Mouse (Mus musculus) hindbrain, embryonic 11.5 days (tissue): ENCODE measurements around the gene Bach2. TPM values are rescaled to one million over a fixed set of nuclear protein-coding genes. Genes with fewer than 3 reads are reported as not detected.

Source experiments
- ATAC-seq: fragments of 200-750 bp; cut with Nextera tagmentation; 2 replicates; pipeline ENCODE4 v1.8.0; 2017; ENCODE audit warnings: mild to moderate bottlenecking, moderate TSS enrichment, moderate library complexity; ENCODE audit not compliant: low FRiP score
- DNase-seq: peaks from one replicate; pipeline ENCODE4 v3.0.0-alpha.2; 2015; ENCODE audit warnings: low spot score
- H3K27ac ChIP-seq: fragments of 300-500 bp; sonication (generic); 2 replicates; pipeline ENCODE4 v1.5.1; 2014; ENCODE audit warnings: mild to moderate bottlenecking, low read depth, low read length
- H3K27me3 ChIP-seq: fragments of 300-500 bp; sonication (generic); 2 replicates; pipeline ENCODE4 v1.6.1; 2014; ENCODE audit warnings: mild to moderate bottlenecking, low read length, moderate library complexity, mixed read lengths; ENCODE audit not compliant: control insufficient read depth, insufficient read depth
- H3K36me3 ChIP-seq: fragments of 300-500 bp; sonication (generic); 2 replicates; pipeline ENCODE4 v1.6.1; 2014; ENCODE audit warnings: mild to moderate bottlenecking, low read length, moderate library complexity, mixed read lengths; ENCODE audit not compliant: control insufficient read depth, insufficient read depth
- H3K4me1 ChIP-seq: fragments of 300-500 bp; sonication (generic); replicated peaks from 2 replicates; pipeline ENCODE4 v1.6.1; 2014; ENCODE audit warnings: low read length, mixed read lengths; ENCODE audit not compliant: control insufficient read depth, insufficient read depth
- H3K4me2 ChIP-seq: fragments of 300-500 bp; sonication (generic); replicated peaks from 2 replicates; pipeline ENCODE4 v1.6.1; 2014; ENCODE audit warnings: mild to moderate bottlenecking, low read depth, low read length
- H3K4me3 ChIP-seq: fragments of 300-500 bp; sonication (generic); 2 replicates; pipeline ENCODE4 v1.5.1; 2014; ENCODE audit warnings: low read depth, low read length
- H3K9ac ChIP-seq: fragments of 300-500 bp; sonication (generic); 2 replicates; pipeline ENCODE4 v1.6.1; 2014; ENCODE audit warnings: low read depth, low read length
- H3K9me3 ChIP-seq: fragments of 300-500 bp; sonication (generic); 2 replicates; pipeline ENCODE4 v1.6.1; 2016; ENCODE audit warnings: low read length; ENCODE audit not compliant: control insufficient read depth
- WGBS: fragments of 180-500 bp; shearing (Covaris S2); extraction: QIAGEN DNeasy Blood & Tissue Kit; methylation state at CpG from one replicate; pipeline ENCODE4 v1.1.7; 2014; 5-methylcytosine and 5-hydroxymethylcytosine counted together
- polyA plus RNA-seq: library from polyadenylated mRNA; unstranded; fragments of >200 nt; fragmentation: Nextera tagmentation; extraction: Ambion mirVana; gene quantifications from 2 replicates; pipeline ENCODE4 v1.2.1, GENCODE M21; 2014

Bach2 gene
- polyA plus RNA-seq, 1 experiment from 2014 or later: 23.9 TPM

GRCm38 (mm10) chr4:32374751-32375582 is 136.4 kb downstream of the Bach2 start:
- H3K4me1 ChIP-seq: peaks cover 2% of the 10 kb centered on the region; the same call in 1 of the 2 replicates
- no peak overlapping the region for H3K9ac ChIP-seq
- WGBS: 78% methylated on average over 10 of the region's 10 CpGs
- no peak overlapping the region for H3K27ac ChIP-seq
- DNase-seq (no peak), ATAC-seq (no peak)
- no peaks in the 10 kb centered on the region for H3K27me3 ChIP-seq
- no peak overlapping the region for H3K4me3 ChIP-seq
- no peaks in the 10 kb centered on the region for H3K9me3 ChIP-seq
- no peaks in the 10 kb centered on the region for H3K36me3 ChIP-seq
- H3K4me2 ChIP-seq: no peak overlapping the region

DNA sequence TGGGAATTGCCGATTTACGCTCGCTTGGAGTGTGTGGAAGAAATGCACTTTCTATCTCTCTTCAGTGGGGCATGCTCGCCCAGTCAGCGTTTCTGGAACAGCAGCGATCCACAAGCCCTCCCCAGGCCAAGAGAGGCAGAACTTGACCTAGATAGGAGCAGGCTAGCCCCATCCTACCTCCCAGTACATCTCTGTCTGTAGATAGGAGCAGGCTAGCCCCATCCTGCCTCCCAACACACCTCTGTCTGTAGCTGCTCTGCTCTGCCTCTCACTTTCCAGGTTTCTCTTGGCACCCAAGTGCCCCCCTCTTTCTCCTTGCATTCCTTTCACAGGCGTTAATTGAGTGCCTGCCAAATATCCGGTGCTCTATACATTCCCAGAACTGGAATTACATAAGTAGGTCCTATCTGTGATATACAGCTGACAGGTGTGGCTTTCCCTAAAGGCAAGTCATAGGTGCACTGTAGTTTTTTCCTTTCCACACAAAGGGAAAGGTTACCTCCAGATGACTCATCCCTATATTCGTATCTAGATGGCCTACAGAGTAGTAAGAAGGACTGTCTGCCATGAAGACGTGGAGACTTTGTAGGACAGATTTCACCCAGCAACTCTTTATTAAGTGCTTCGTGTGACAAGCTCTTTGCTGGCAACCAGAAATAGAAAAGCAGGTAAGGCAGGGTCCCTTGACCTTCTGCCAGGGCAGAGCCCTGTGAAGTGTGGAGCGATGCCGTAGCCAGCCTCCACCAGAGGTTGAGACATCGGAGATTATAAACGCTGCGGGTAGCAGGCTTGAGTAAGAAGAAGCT is 137.3 kb downstream of the Bach2 start:
- no peak overlapping the region for H3K4me3 ChIP-seq
- no peak overlapping the region for H3K27ac ChIP-seq
- H3K9me3 ChIP-seq: no peaks in the 10 kb centered on the region
- DNase-seq (no peak), ATAC-seq (no peak)
- no peaks in the 10 kb centered on the region for H3K4me1 ChIP-seq
- no peaks in the 10 kb centered on the region for H3K36me3 ChIP-seq
- H3K4me2 ChIP-seq: no peak overlapping the region
- 88% methylated on average over 16 of the region's 16 CpGs for WGBS
- H3K27me3 ChIP-seq: no peaks in the 10 kb centered on the region
- H3K9ac ChIP-seq: no peak overlapping the region

GRCm38 (mm10) chr4:32376527-32376948 is 137.9 kb downstream of the Bach2 start:
- 80% methylated on average over 6 of the region's 6 CpGs for WGBS
- Histone ChIP-seq H3K4me2 (no peak overlapping the region), H3K36me3 (no peaks in the 10 kb centered on the region), H3K9me3 (no peaks in the 10 kb centered on the region), H3K4me1 (no peaks in the 10 kb centered on the region), H3K9ac (no peak overlapping the region), H3K27me3 (no peaks in the 10 kb centered on the region), H3K27ac (no peak overlapping the region), H3K4me3 (no peak overlapping the region)
- ATAC-seq: no peak
- no peak for DNase-seq

- H3K4me1 ChIP-seq: no peaks in the 10 kb centered on the region
- WGBS: 88% methylated on average over 7 of the region's 7 CpGs
- H3K4me3 ChIP-seq: no peak overlapping the region
- no peaks in the 10 kb centered on the region for H3K9me3 ChIP-seq
- no peak overlapping the region for H3K9ac ChIP-seq
- no peak overlapping the region for H3K27ac ChIP-seq
- H3K4me2 ChIP-seq: no peak overlapping the region
- ATAC-seq (no peak), DNase-seq (no peak)
- H3K36me3 ChIP-seq: no peaks in the 10 kb centered on the region
- H3K27me3 ChIP-seq: no peaks in the 10 kb centered on the region
Observed at GRCm38 (mm10) chr4:32379140-32379539, 140.5 kb downstream of the Bach2 start.

DNA sequence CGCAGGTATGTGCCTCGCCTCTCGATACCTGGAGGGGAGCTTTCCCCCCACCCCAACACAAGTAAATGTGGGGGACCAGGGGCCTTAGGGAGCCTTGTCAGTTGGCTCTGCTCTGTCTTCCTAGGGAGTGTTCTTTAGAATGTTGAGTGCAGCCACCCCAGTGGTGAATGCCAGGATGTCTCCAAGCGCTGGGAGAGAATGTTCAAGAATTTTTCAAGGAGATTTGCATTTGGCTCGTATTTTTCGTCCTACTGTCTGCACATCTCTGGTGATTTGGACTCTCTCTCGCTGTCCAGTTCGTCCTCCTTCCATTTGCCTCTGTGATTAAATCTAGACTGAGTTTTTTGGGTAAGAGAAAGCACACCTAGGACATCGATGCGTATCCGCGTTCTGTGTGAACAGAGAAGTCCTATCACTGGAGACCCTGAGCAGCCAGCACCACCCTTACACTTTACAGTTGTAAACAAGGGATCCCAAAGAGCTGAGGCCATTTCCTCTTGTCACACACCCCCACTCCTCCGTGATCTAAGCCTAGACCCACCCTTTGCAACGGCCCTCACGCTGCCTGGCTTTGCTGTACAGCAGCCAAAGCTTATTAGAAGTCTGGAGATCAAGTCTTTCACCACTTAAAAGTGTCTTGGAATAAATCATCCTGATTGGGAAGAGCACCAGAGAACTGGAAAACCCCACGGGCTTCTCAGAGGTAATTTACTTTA is 143.2 kb downstream of the Bach2 start:
- Histone ChIP-seq H3K9me3 (no peaks in the 10 kb centered on the region), H3K27ac (no peak overlapping the region), H3K27me3 (no peaks in the 10 kb centered on the region), H3K36me3 (no peaks in the 10 kb centered on the region), H3K4me1 (no peaks in the 10 kb centered on the region; the same call in 1 of the 2 replicates), H3K4me3 (no peak overlapping the region), H3K9ac (no peak overlapping the region), H3K4me2 (no peak overlapping the region)
- ATAC-seq (no peak), DNase-seq (no peak)
- WGBS: 91% methylated on average over 16 of the region's 16 CpGs

- WGBS: 90% methylated on average over 2 of the region's 2 CpGs
- Histone ChIP-seq H3K9ac (no peak overlapping the region), H3K27ac (no peak overlapping the region), H3K27me3 (no peaks in the 10 kb centered on the region), H3K4me1 (no peaks in the 10 kb centered on the region; the same call in 1 of the 2 replicates), H3K4me3 (no peak overlapping the region), H3K36me3 (no peaks in the 10 kb centered on the region), H3K9me3 (no peaks in the 10 kb centered on the region), H3K4me2 (no peak overlapping the region)
- DNase-seq: no peak
- no peak for ATAC-seq
Observed at GRCm38 (mm10) chr4:32385121-32385520, 146.5 kb downstream of the Bach2 start.

GRCm38 (mm10) chr4:32385623-32386022 is 147.0 kb downstream of the Bach2 start:
- DNase-seq (no peak), ATAC-seq (no peak)
- no peaks in the 10 kb centered on the region; the same call in 1 of the 2 replicates for H3K4me1 ChIP-seq
- no peak overlapping the region for H3K4me2 ChIP-seq
- 93% methylated on average over 14 of the region's 14 CpGs for WGBS
- H3K4me3 ChIP-seq: no peak overlapping the region
- no peak overlapping the region for H3K9ac ChIP-seq
- H3K36me3 ChIP-seq: no peaks in the 10 kb centered on the region
- no peak overlapping the region for H3K27ac ChIP-seq
- H3K27me3 ChIP-seq: no peaks in the 10 kb centered on the region
- no peaks in the 10 kb centered on the region for H3K9me3 ChIP-seq

DNA sequence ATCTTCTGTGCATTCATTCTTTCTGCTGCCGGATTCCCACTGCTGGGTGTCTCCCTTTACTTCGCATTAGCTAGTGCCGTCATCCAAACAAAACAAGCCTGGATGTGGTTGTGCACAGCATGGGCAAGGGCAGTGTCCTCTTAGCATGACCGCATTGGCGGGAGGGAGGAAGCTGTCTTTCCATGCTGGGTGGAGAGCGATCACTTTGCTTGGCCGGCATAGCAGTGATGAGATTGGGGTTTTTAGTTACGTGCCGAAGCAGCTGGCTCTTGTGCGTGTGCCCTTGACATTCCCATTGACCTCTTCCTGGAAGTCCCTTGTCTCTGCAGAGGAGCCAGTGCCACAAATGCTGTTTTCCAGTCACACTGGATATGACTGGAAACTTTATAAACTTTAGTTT is 147.7 kb downstream of the Bach2 start:
- no peaks in the 10 kb centered on the region for H3K36me3 ChIP-seq
- 74% methylated on average over 10 of the region's 10 CpGs for WGBS
- no peak overlapping the region for H3K4me2 ChIP-seq
- no peaks in the 10 kb centered on the region; the same call in 1 of the 2 replicates for H3K4me1 ChIP-seq
- no peaks in the 10 kb centered on the region for H3K9me3 ChIP-seq
- no peak overlapping the region for H3K4me3 ChIP-seq
- H3K9ac ChIP-seq: no peak overlapping the region
- no peak overlapping the region for H3K27ac ChIP-seq
- no peak for DNase-seq
- ATAC-seq: no peak
- H3K27me3 ChIP-seq: no peaks in the 10 kb centered on the region
